Mouse (Mus musculus) lung, embryonic 15.5 days (tissue): ENCODE data around the gene Iqcf3. TPM values are rescaled to one million over a fixed set of nuclear protein-coding genes. Genes with fewer than 3 reads are reported as not detected.

Experiments
- ATAC-seq: fragments of 200-750 bp; cut with Nextera tagmentation; 2 replicates; pipeline ENCODE4 v1.8.0; 2017; ENCODE audit warnings: moderate number of reproducible peaks, borderline replicate concordance; ENCODE audit not compliant: low FRiP score, low TSS enrichment; ENCODE audit errors: extremely low read depth
- H3K27ac ChIP-seq: fragments of 300-500 bp; sonication (generic); 2 replicates; pipeline ENCODE4 v1.5.1; 2015; ENCODE audit warnings: moderate library complexity, mild to moderate bottlenecking, inconsistent platforms
- H3K27me3 ChIP-seq: fragments of 300-500 bp; sonication (generic); 2 replicates; pipeline ENCODE4 v1.6.1; 2015; ENCODE audit warnings: inconsistent platforms
- H3K36me3 ChIP-seq: fragments of 300-500 bp; sonication (generic); 2 replicates; pipeline ENCODE4 v1.6.1; 2015; ENCODE audit warnings: inconsistent platforms
- H3K4me1 ChIP-seq: fragments of 300-500 bp; sonication (generic); 2 replicates; pipeline ENCODE4 v1.6.1; 2015; ENCODE audit warnings: inconsistent platforms
- H3K4me2 ChIP-seq: fragments of 300-500 bp; sonication (generic); 2 replicates; pipeline ENCODE4 v1.6.1; 2015; ENCODE audit warnings: inconsistent platforms, mild to moderate bottlenecking, moderate library complexity
- H3K4me3 ChIP-seq: fragments of 300-500 bp; sonication (generic); 2 replicates; pipeline ENCODE4 v1.5.1; 2015; ENCODE audit warnings: mild to moderate bottlenecking, inconsistent platforms
- H3K9ac ChIP-seq: fragments of 300-500 bp; sonication (generic); 2 replicates; pipeline ENCODE4 v1.6.1; 2015; ENCODE audit warnings: inconsistent platforms
- H3K9me3 ChIP-seq: fragments of 300-500 bp; sonication (generic); 2 replicates; pipeline ENCODE4 v1.6.1; 2016; ENCODE audit warnings: inconsistent platforms
- WGBS: fragments of 180-500 bp; shearing (Covaris S2); methylation state at CpG from one replicate; pipeline ENCODE4 v1.1.7; 2015; 5-methylcytosine and 5-hydroxymethylcytosine counted together
- polyA plus RNA-seq: library from polyadenylated mRNA; unstranded; fragments of >200 nt; fragmentation: Nextera tagmentation; extraction: Ambion mirVana; gene quantifications from 2 replicates; pipeline ENCODE4 v1.2.1, GENCODE M21; 2015

Iqcf3 gene
- polyA plus RNA-seq, 1 experiment from 2014 or later = not detected

- 47% methylated on average over 11 of the region's 11 CpGs for WGBS
- Histone ChIP-seq H3K36me3 (no peaks in the 10 kb centered on the region), H3K4me3 (no peak overlapping the region), H3K9ac (no peak overlapping the region), H3K9me3 (no peaks in the 10 kb centered on the region), H3K27me3 (no peaks in the 10 kb centered on the region), H3K4me2 (no peak overlapping the region), H3K4me1 (no peaks in the 10 kb centered on the region), H3K27ac (no peak overlapping the region)
- 0 out of 2 replicates have a peak, but pooled peaks have one; percentile 27 for ATAC-seq
Observed at GRCm38 (mm10) chr9:106566437-106566836, 5.0 kb upstream of the Iqcf3 start.

GRCm38 (mm10) chr9:106564025-106564424, 2.6 kb upstream of the Iqcf3 start:
- H3K36me3 ChIP-seq = no peaks in the 10 kb centered on the region
- WGBS = 77% methylated on average over 8 of the region's 8 CpGs
- no peak overlapping the region for H3K4me2 ChIP-seq
- no peaks in the 10 kb centered on the region for H3K27me3 ChIP-seq
- H3K9ac ChIP-seq = no peak overlapping the region
- H3K27ac ChIP-seq = no peak overlapping the region
- no peak for ATAC-seq
- H3K4me1 ChIP-seq = no peaks in the 10 kb centered on the region
- H3K9me3 ChIP-seq = no peaks in the 10 kb centered on the region
- no peak overlapping the region for H3K4me3 ChIP-seq

GRCm38 (mm10) chr9:106562291-106562690, 860 bp upstream of the Iqcf3 start:
- no peak overlapping the region for H3K27ac ChIP-seq
- H3K9ac ChIP-seq = no peak overlapping the region
- no peaks in the 10 kb centered on the region for H3K4me1 ChIP-seq
- H3K4me2 ChIP-seq = no peak overlapping the region
- no peak overlapping the region for H3K4me3 ChIP-seq
- ATAC-seq = no peak
- no peaks in the 10 kb centered on the region for H3K27me3 ChIP-seq
- no peaks in the 10 kb centered on the region for H3K9me3 ChIP-seq
- WGBS = 81% methylated on average over 11 of the region's 11 CpGs
- H3K36me3 ChIP-seq = no peaks in the 10 kb centered on the region

GRCm38 (mm10) chr9:106534975-106535374, 26.5 kb downstream of the Iqcf3 start:
- no peak overlapping the region for H3K4me3 ChIP-seq
- no peaks in the 10 kb centered on the region for H3K36me3 ChIP-seq
- H3K27ac ChIP-seq = no peak overlapping the region
- no peaks in the 10 kb centered on the region for H3K4me1 ChIP-seq
- no peaks in the 10 kb centered on the region for H3K9me3 ChIP-seq
- ATAC-seq = no peak
- H3K4me2 ChIP-seq = no peak overlapping the region
- no peak overlapping the region for H3K9ac ChIP-seq
- 81% methylated on average over 11 of the region's 11 CpGs for WGBS
- H3K27me3 ChIP-seq = no peaks in the 10 kb centered on the region

- no peak overlapping the region for H3K9ac ChIP-seq
- H3K4me2 ChIP-seq = no peak overlapping the region
- 87% methylated on average over 7 of the region's 7 CpGs for WGBS
- no peak for ATAC-seq
- no peaks in the 10 kb centered on the region for H3K36me3 ChIP-seq
- no peaks in the 10 kb centered on the region for H3K9me3 ChIP-seq
- H3K27ac ChIP-seq = no peak overlapping the region
- H3K27me3 ChIP-seq = no peaks in the 10 kb centered on the region
- H3K4me3 ChIP-seq = no peak overlapping the region
- no peaks in the 10 kb centered on the region for H3K4me1 ChIP-seq
Observed at GRCm38 (mm10) chr9:106534296-106534695, 27.1 kb downstream of the Iqcf3 start.

GRCm38 (mm10) chr9:106531833-106532232, 29.6 kb downstream of the Iqcf3 start:
- no peak overlapping the region for H3K4me2 ChIP-seq
- H3K9me3 ChIP-seq = no peaks in the 10 kb centered on the region
- H3K4me1 ChIP-seq = no peaks in the 10 kb centered on the region
- no peak for ATAC-seq
- no peak overlapping the region for H3K9ac ChIP-seq
- no peak overlapping the region for H3K27ac ChIP-seq
- WGBS = 18% methylated on average over 3 of the region's 3 CpGs
- H3K36me3 ChIP-seq = no peaks in the 10 kb centered on the region
- no peaks in the 10 kb centered on the region for H3K27me3 ChIP-seq
- no peak overlapping the region for H3K4me3 ChIP-seq

- H3K4me1 ChIP-seq = no peaks in the 10 kb centered on the region
- ATAC-seq = no peak
- no peaks in the 10 kb centered on the region for H3K9me3 ChIP-seq
- no peak overlapping the region for H3K4me2 ChIP-seq
- no peak overlapping the region for H3K27ac ChIP-seq
- no peak overlapping the region for H3K9ac ChIP-seq
- H3K36me3 ChIP-seq = no peaks in the 10 kb centered on the region
- H3K27me3 ChIP-seq = no peaks in the 10 kb centered on the region
- H3K4me3 ChIP-seq = no peak overlapping the region
- WGBS = 47% methylated on average over 8 of the region's 8 CpGs
Observed at GRCm38 (mm10) chr9:106519909-106520308, 41.5 kb downstream of the Iqcf3 start.

- ATAC-seq = no peak
- no peak overlapping the region for H3K4me3 ChIP-seq
- H3K4me2 ChIP-seq = no peak overlapping the region
- no peaks in the 10 kb centered on the region for H3K4me1 ChIP-seq
- no peak overlapping the region for H3K27ac ChIP-seq
- no peaks in the 10 kb centered on the region for H3K36me3 ChIP-seq
- H3K9me3 ChIP-seq = no peaks in the 10 kb centered on the region
- H3K27me3 ChIP-seq = no peaks in the 10 kb centered on the region
- no peak overlapping the region for H3K9ac ChIP-seq
- 53% methylated on average over 2 of the region's 2 CpGs for WGBS
Observed at GRCm38 (mm10) chr9:106519433-106519832, 42.0 kb downstream of the Iqcf3 start.

GRCm38 (mm10) chr9:106514273-106514672, 47.2 kb downstream of the Iqcf3 start, which contains the start of gene Iqcf5:
Gene Iqcf5 (plus strand): TSS chr9:106514573.
- WGBS = 84% methylated on average over 4 of the region's 4 CpGs
- no peak within 1 kb of the TSS for H3K4me3 ChIP-seq
- ATAC-seq = no peak

GRCm38 (mm10) chr9:106513566-106513965, 47.9 kb downstream of the Iqcf3 start:
- Histone ChIP-seq H3K27me3 (no peaks in the 10 kb centered on the region), H3K9me3 (no peaks in the 10 kb centered on the region), H3K9ac (no peak overlapping the region), H3K4me2 (no peak overlapping the region), H3K27ac (no peak overlapping the region), H3K36me3 (no peaks in the 10 kb centered on the region), H3K4me1 (0 out of 2 replicates have a peak, but pooled peaks cover 6% of the 10 kb centered on the region), H3K4me3 (no peak overlapping the region)
- no peak for ATAC-seq
- 75% methylated on average over 6 of the region's 6 CpGs for WGBS

More at GRCm38 (mm10) chr9:106514273-106514672, 47.2 kb downstream of the Iqcf3 start, which contains the start of gene Iqcf5:
- Histone ChIP-seq H3K27ac (no peak within 1 kb of the TSS), H3K4me2 (no peak within 1 kb of the TSS), H3K9me3 (no peaks in the 10 kb centered on the region), H3K4me1 (0 out of 2 replicates have a peak, but pooled peaks cover 6% of the 10 kb centered on the region), H3K36me3 (no peaks in the 10 kb centered on the region), H3K27me3 (no peaks in the 10 kb centered on the region), H3K9ac (no peak within 1 kb of the TSS)

- H3K4me1 ChIP-seq = 0 out of 2 replicates have a peak, but pooled peaks cover 6% of the 10 kb centered on the region
Observed at GRCm38 (mm10) chr9:106512729-106513450, 48.5 kb downstream of the Iqcf3 start.

GRCm38 (mm10) chr9:106509356-106509755, 52.1 kb downstream of the Iqcf3 start:
- H3K4me1 ChIP-seq = 0 out of 2 replicates have a peak, but pooled peaks cover 6% of the 10 kb centered on the region
- H3K27me3 ChIP-seq = no peaks in the 10 kb centered on the region
- no peak overlapping the region for H3K27ac ChIP-seq
- H3K4me2 ChIP-seq = no peak overlapping the region
- no peak overlapping the region for H3K9ac ChIP-seq
- 84% methylated on average over 10 of the region's 10 CpGs for WGBS
- H3K4me3 ChIP-seq = no peak overlapping the region
- H3K9me3 ChIP-seq = no peaks in the 10 kb centered on the region
- ATAC-seq = no peak
- no peaks in the 10 kb centered on the region for H3K36me3 ChIP-seq

More at GRCm38 (mm10) chr9:106512729-106513450, 48.5 kb downstream of the Iqcf3 start:
- Histone ChIP-seq H3K4me2 (no peak overlapping the region), H3K27ac (no peak overlapping the region), H3K4me3 (no peak overlapping the region), H3K36me3 (no peaks in the 10 kb centered on the region), H3K9ac (no peak overlapping the region), H3K27me3 (no peaks in the 10 kb centered on the region), H3K9me3 (no peaks in the 10 kb centered on the region)
- WGBS = 35% methylated on average over 13 of the region's 13 CpGs
- no peak for ATAC-seq
